Mouse (Mus musculus) telencephalon, adult 2 months (tissue): ENCODE data around the gene Tmppe.

ENCODE experiments used
- DNase-seq: peaks from one replicate; pipeline ENCODE4 v3.0.0-alpha.2; 2011; ENCODE audit warnings: low read depth, low spot score

Tmppe gene

DNA sequence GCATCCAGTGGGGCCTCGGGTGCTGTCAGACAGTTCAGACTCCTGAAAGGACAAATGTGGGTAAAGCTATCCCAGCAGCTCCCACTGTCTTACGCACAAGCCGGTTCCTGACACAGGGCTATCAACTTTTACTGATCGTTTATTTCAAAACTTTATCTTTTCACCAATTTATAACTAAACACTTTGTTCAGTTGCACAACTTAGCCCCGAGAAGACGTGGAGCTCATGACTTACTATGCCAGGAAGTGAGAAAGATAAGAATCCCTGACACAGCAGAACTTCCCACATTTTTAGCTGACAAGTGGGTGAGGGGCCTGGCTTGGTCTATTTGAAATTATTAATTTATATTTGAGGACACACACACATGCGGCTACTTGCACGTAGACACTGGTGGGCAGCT, 6.2 kb upstream of the Tmppe start:
- no peak for DNase-seq

GRCm38 (mm10) chr9:114395258-114395657, 5.6 kb upstream of the Tmppe start:
- DNase-seq: no peak

DNA sequence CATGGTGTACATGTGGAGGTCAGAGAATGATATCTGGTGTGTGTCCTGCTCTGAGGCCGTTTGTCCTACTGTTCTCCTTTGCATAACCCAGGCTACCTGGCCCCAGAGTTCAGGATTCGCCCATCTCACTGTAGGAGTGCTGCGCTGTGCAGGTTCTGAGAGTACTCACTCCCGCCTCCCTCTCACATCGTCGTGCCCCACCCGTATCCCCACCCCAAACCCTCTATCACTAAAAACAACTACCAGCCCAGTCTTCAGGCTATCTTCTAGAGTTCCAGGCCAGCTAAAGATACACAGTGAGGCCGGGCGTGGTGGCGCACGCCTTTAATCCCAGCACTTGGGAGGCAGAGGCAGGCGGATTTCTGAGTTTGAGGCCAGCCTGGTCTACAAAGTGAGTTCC, 1.2 kb upstream of the Tmppe start:
- no peak for DNase-seq

DNA sequence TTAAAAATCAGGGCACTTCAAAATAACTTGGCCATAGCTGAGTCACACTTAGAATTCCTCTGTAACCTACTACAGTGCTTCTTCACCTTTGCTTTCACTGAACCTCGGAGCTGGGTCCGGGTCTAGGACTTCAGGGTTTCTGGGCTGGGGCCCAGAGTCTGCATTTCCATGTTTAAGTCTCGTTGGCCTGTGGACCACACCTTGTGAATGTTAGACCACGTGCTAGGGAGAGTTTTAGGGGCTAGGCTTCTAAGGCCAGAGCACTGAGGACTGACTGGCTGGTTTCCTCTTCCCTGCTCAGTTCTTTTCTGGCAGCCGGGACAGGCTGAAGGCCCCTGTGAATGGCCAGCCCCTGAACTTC, 337 bp upstream of the Tmppe start:
- DNase-seq: no peak

DNA sequence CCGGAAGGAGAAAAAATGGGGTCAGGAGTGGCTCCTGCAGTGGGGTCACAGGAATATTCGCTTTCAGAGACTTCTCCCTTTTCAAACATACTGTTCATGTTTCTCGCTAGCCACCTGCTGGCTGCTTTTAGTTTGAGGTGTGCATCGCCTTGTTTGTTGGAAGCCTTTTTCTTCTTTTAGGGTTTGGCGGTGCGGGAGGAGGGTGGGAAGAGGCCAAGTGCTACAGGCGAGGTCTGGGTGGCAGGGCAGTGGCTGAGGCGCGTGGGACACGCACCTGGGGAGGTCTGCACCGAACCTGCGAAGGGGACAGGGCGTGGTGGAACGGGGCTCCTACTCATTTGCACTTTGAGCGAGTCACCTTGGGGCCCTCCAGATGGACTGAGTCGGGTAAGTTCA, 778 bp downstream of the Tmppe start:
- DNase-seq: no peak

- no peak for DNase-seq
Measured at GRCm38 (mm10) chr9:114407676-114408075, 6.8 kb downstream of the Tmppe start.

DNA sequence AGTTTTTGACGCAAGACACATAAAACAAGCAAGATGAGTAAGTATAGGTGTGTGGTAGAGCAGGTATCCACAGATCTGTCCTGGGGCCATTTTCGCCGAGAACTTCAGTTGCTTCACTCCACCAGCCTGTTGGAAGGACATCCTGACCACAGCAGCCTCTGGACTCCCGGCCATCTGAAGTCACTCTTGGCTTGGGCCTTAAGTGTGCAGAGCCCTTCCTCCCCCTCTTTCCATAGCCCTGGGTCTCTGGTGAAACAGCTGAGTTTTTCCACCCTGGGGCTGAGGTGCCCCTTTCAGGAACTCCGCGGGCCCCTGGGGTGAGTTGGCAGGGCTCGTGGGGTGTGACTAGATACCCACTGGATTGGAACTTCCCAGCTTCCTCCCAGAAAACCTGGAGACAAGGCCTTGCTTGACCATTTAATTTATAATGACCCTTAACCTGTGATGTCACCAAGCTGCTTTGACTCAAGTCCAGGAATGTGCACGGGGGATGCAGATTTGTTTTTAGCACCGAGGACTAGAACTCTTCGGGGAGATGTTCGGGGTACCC, 9.5 kb downstream of the Tmppe start:
- DNase-seq: no peak

- DNase-seq: no peak
Measured at GRCm38 (mm10) chr9:114411295-114411694, 10.4 kb downstream of the Tmppe start.

DNA sequence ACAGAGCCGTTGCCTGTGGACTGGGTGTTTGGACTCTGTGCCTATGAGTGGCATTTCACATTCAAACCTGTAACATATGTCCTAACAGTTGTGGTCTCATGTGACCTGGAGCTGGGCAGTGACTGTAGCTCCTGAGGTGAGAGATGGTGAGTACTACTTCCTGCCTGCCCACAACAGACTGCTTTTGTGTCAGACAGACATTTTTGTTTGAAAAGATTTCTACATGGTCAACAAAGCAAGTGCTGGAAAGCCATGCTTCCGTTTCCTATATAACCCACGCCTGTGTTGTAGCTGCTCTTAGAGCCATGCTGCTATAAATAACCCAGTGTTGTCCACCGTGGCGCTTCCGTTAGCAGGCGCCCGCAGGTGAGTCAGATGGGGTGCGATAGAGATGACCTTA, 11.5 kb downstream of the Tmppe start:
- DNase-seq: no peak

- no peak for DNase-seq
Measured at GRCm38 (mm10) chr9:114413866-114414265, 13.0 kb downstream of the Tmppe start.

- no peak for DNase-seq
Measured at GRCm38 (mm10) chr9:114415701-114416100, 14.8 kb downstream of the Tmppe start.

DNA sequence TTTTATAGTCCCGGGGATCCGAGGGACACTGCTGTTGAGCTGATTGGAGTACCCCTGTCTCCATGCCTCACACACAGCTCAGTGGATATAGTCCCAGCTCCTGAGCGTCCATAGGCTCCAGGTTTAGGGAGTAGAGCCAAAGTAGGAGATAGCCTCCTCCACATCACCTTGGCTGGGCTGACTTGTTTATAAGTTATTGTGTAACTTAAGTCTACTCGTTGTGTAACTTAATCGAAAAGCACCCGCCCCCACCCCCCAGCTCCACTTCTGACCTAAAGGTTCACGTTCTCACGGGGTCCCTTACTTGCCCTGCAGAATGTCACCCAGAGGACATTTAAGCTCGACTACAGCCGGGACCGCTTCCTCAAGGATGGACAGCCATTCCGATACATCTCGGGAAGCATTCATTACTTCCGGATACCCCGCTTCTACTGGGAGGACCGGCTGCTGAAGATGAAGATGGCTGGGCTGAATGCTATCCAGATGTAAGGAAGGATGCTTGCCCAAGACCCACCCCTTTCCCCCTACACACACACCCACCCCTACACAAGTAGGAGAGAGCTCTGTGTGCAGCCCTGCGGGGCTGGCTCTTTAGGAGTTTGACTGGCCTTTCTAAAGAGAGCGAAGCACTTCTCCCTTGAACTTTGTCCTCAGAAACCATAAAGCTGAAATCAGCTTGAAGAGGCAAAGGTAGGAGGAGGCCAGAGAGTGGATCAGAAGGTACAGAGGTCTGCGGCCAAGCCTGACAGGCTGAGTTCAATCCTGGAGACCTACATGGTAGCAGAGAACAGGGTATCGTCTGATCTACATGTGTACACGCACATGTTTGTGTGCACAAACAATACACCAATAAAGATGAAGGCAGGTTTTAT, 16.0 kb downstream of the Tmppe start:
- DNase-seq: no peak

GRCm38 (mm10) chr9:114418187-114418586, 17.3 kb downstream of the Tmppe start:
- DNase-seq: no peak

GRCm38 (mm10) chr9:114420443-114420842, 19.5 kb downstream of the Tmppe start:
- no peak for DNase-seq

DNA sequence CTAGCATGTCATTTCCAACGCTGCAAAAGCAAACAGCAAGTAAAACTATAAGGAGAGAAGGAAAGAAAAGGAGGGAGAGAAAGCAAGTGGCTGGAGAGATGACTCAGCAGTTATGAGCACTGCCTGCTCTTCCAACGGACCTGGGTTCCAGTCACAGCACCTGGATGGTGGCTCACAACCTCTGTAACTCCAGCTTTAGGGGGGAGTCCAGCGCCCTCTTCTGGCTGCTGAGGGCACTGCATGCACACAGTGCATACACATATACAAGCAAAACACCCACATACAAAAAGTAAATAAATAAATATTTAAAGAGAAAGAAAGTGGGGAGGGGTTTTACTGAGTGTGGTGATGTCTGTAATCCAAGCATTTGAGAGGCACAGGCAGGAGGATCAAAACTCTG, 20.1 kb downstream of the Tmppe start:
- no peak for DNase-seq

- no peak for DNase-seq
Measured at GRCm38 (mm10) chr9:114421797-114422196, 20.9 kb downstream of the Tmppe start.

GRCm38 (mm10) chr9:114425576-114425975, 24.7 kb downstream of the Tmppe start:
- no peak for DNase-seq

DNA sequence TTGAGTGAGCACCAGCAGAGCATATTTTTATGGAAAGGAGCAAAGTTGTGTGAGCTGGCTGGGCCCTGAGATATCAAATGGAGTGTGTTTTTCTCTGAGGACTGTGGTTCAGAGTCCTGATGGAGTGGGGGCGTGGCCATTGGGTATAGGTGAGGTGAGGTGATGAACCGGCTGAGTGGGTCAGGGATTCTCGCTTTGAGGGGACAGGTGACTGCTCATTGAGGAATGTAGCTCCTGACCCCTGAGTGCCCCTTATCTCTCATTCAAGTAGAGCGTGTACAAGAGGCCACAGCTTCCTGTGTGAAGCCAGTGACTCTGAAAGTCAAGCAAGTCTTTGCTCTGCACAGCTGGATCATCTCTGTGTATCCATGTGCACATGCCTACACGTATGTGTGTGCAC, 25.3 kb downstream of the Tmppe start:
- no peak for DNase-seq

DNA sequence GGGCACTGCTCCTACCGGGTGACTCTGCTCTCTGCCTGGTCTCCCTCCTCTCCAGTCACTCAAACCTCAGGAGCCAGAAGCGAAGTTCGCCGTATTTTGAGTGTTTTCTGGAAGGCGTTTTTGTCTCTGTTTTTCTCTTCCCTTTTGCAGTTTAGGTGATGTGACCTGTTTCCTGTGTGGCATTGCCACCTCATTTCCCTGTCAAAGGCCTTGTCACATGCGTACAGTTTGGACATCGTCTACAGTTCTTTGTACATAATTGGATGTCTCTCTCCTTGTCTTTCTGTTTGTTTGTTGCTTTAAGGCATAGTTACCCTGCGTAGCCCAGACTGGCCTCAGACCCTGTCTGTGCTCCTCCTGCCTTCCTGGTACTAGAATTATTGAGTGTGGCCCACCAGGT, 26.5 kb downstream of the Tmppe start:
- DNase-seq: no peak

DNA sequence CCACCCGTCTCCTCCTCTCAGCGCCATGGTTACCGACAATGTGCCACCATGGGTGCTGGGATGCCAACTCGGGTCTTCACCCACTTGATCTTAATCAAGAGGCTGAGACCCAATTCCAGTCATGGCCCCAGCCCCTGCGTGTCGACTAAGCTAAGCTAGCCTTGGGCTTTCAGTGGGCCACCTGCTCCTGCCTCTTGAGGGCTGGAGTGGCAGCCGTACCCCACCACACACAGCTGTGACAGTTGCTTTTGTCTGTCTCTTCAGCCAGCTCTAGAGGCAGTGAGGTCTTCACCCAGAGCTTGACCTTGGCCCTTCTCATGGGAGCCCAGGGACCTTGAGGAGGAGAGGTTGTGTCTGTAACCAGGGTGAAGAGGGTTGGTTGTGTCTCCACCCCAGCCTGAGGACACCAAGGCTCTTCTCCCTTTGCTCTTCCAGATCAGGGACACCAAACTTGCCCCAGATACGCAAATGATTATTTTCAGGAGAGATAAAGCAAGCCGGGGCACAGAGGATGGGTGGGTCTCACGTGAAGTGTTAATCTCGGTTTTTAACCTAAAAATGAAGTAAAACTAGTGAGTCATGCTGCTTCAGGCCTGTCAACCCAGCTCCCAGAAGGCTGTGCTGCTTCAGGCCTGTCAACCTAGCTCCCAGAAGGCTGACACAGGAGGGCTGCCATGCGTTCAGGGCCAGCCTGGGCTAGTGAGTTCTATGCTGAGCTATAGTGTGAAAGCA, 27.4 kb downstream of the Tmppe start:
- DNase-seq: no peak

GRCm38 (mm10) chr9:114435668-114436067, 34.8 kb downstream of the Tmppe start:
- DNase-seq: no peak

GRCm38 (mm10) chr9:114440548-114440947, 39.6 kb downstream of the Tmppe start:
- DNase-seq: no peak

- DNase-seq: no peak
Measured at GRCm38 (mm10) chr9:114442225-114442624, 41.3 kb downstream of the Tmppe start.
